Mouse (Mus musculus) myocyte (in vitro differentiated cells): Measurements from ENCODE around the gene Sema4b.

Experiments
- E2F4 ChIP-seq: IDR thresholded peaks from one replicate; pipeline ENCODE4 v1.6.1; 2011; ENCODE audit warnings: mild to moderate bottlenecking, control low read depth, moderate library complexity; ENCODE audit not compliant: insufficient read depth
- POLR2A ChIP-seq: IDR thresholded peaks from one replicate; pipeline ENCODE4 v1.6.1; 2011; ENCODE audit warnings: low read depth, mild to moderate bottlenecking, control low read depth, moderate library complexity; ENCODE audit not compliant: insufficient read length
- USF1 ChIP-seq: IDR thresholded peaks from one replicate; pipeline ENCODE4 v1.6.1; 2011; ENCODE audit warnings: low read depth, mild to moderate bottlenecking, control low read depth, moderate library complexity

DNA sequence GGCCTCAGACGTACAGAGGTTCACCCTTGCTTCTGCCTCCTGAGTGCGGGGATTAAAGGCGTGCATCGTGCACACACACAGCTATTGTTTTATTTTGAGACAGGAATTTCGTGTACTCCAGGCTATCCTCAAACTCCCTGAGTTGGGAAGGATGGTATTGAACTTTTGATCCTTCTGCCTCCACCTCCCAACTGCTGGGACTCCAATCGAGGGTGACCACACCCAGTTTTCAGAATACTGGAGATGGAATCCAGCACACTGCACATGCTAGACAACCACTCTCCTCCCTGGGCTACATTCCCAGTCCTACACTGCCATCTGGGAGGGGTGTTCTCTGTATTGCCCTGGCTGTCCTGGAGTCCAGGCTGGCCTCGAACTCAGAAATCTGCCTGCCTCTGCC is 41.9 kb upstream of the Sema4b start:
- TF ChIP-seq USF1 (no peak), E2F4 (no peak), POLR2A (no peak)
